Mouse (Mus musculus): ENCODE measurements around the gene Il18. TPM values are rescaled to one million over a fixed set of nuclear protein-coding genes. Genes with fewer than 3 reads are reported as not detected.
"Not testable (repeated sequence)": the region's sequence is repeated elsewhere in the genome, so short reads cannot be mapped to it uniquely, and the experiment has no call there.

Il18 gene
- polyA plus RNA-seq, 1 experiment from 2014 or later: 6.6 TPM

- H3K27me3 ChIP-seq: no peaks in the 10 kb centered on the region
- WGBS: under 1% methylated on average over 75 of the region's 81 CpGs
- peak within 1 kb of the TSS; percentile 59 for H3K4me2 ChIP-seq
- peaks cover 31% of the 10 kb centered on the region for H3K36me3 ChIP-seq
- H3K9me3 ChIP-seq: no peaks in the 10 kb centered on the region
- peak within 1 kb of the TSS; percentile 100 for H3K4me3 ChIP-seq
- peak within 1 kb of the TSS; percentile 99 for H3K9ac ChIP-seq
- H3K27ac ChIP-seq: peak within 1 kb of the TSS; percentile 96
- peak; percentile 90 for ATAC-seq (ENCODE audit: insufficient number of reproducible peaks, low FRiP score, low TSS enrichment, low read depth)
- H3K4me1 ChIP-seq: peaks cover 11% of the 10 kb centered on the region
Observed at GRCm38 (mm10) chr9:50616766-50617603, 62.4 kb downstream of the Il18 start, which contains the start of the genes Pih1d2 and Nkapd1. Pih1d2 (plus strand) TSS chr9:50617321. Nkapd1 (minus strand) TSS chr9:50617464.

- no peak for ATAC-seq (ENCODE audit: insufficient number of reproducible peaks, low FRiP score, low TSS enrichment, low read depth)
- Histone ChIP-seq H3K36me3 (peaks cover 23% of the 10 kb centered on the region), H3K9me3 (no peaks in the 10 kb centered on the region), H3K27me3 (no peaks in the 10 kb centered on the region), H3K4me1 (peaks cover 11% of the 10 kb centered on the region), H3K4me2 (peak overlapping the region; percentile 59), H3K9ac (no peak overlapping the region), H3K27ac (no peak overlapping the region), H3K4me3 (peak overlapping the region; percentile 100)
- 63% methylated on average over 9 of the region's 9 CpGs for WGBS
Observed at GRCm38 (mm10) chr9:50617794-50618330, 63.2 kb downstream of the Il18 start.

- WGBS: 87% methylated on average over 6 of the region's 8 CpGs
- H3K4me2 ChIP-seq; H3K9ac ChIP-seq; H3K27ac ChIP-seq; H3K4me3 ChIP-seq; H3K9me3 ChIP-seq; ATAC-seq (ENCODE audit: insufficient number of reproducible peaks, low FRiP score, low TSS enrichment, low read depth); H3K27me3 ChIP-seq; H3K4me1 ChIP-seq: not testable (repeated sequence)
- peaks cover 30% of the 10 kb centered on the region for H3K36me3 ChIP-seq
Observed at GRCm38 (mm10) chr9:50630903-50631302, 76.3 kb downstream of the Il18 start.

Other genes with a start within 250 kb of the Il18 start
- 253 and 322 TPM in 2 replicates for gene Rpl10-ps3, start 209.9 kb upstream of the Il18 start, polyA plus RNA-seq (2015; fragmentation: Nextera tagmentation; extraction: Ambion mirVana)
- 9.5 and 10.4 TPM in 2 replicates for gene Plet1, start 60.3 kb upstream of the Il18 start, polyA plus RNA-seq (2015; fragmentation: Nextera tagmentation; extraction: Ambion mirVana)
- gene Pts, start 26.1 kb upstream of the Il18 start, polyA plus RNA-seq (2015; fragmentation: Nextera tagmentation; extraction: Ambion mirVana): 66.8 and 70.1 TPM in 2 replicates
- gene Bco2, start 354 bp downstream of the Il18 start, polyA plus RNA-seq (2015; fragmentation: Nextera tagmentation; extraction: Ambion mirVana): 0.19 and 0.49 TPM in 2 replicates
- not detected in 2 replicates for gene Tex12, start 6.5 kb downstream of the Il18 start, polyA plus RNA-seq (2015; fragmentation: Nextera tagmentation; extraction: Ambion mirVana)
- gene Sdhd, start 49.0 kb downstream of the Il18 start, polyA plus RNA-seq (2015; fragmentation: Nextera tagmentation; extraction: Ambion mirVana): 234 and 278 TPM in 2 replicates
- gene Timm8b, start 49.1 kb downstream of the Il18 start, polyA plus RNA-seq (2015; fragmentation: Nextera tagmentation; extraction: Ambion mirVana): 162 and 189 TPM in 2 replicates
- gene Pih1d2, start 62.5 kb downstream of the Il18 start, polyA plus RNA-seq (2015; fragmentation: Nextera tagmentation; extraction: Ambion mirVana): 2.6 and 2.8 TPM in 2 replicates
- 17.2 and 22.2 TPM in 2 replicates for gene Nkapd1, start 62.6 kb downstream of the Il18 start, polyA plus RNA-seq (2015; fragmentation: Nextera tagmentation; extraction: Ambion mirVana)
- gene Dlat, start 105.0 kb downstream of the Il18 start, polyA plus RNA-seq (2015; fragmentation: Nextera tagmentation; extraction: Ambion mirVana): 47.7 and 51.6 TPM in 2 replicates
- gene Dixdc1, start 184.7 kb downstream of the Il18 start, polyA plus RNA-seq (2015; fragmentation: Nextera tagmentation; extraction: Ambion mirVana): 13.9 and 14.1 TPM in 2 replicates
- 5.6 and 6.7 TPM in 2 replicates for gene 2310030G06Rik, start 191.7 kb downstream of the Il18 start, polyA plus RNA-seq (2015; fragmentation: Nextera tagmentation; extraction: Ambion mirVana)
- 123 and 265 TPM in 2 replicates for gene Cryab, start 196.5 kb downstream of the Il18 start, polyA plus RNA-seq (2015; fragmentation: Nextera tagmentation; extraction: Ambion mirVana)
- gene Hspb2, start 197.5 kb downstream of the Il18 start, polyA plus RNA-seq (2015; fragmentation: Nextera tagmentation; extraction: Ambion mirVana): 39.0 and 104 TPM in 2 replicates
- 9.3 TPM in 2 replicates for gene Fdxacb1, start 213.4 kb downstream of the Il18 start, polyA plus RNA-seq (2015; fragmentation: Nextera tagmentation; extraction: Ambion mirVana)
- 34.9 and 35.6 TPM in 2 replicates for gene Alg9, start 220.2 kb downstream of the Il18 start, polyA plus RNA-seq (2015; fragmentation: Nextera tagmentation; extraction: Ambion mirVana)
- gene 1110032A03Rik, start 220.7 kb downstream of the Il18 start, polyA plus RNA-seq (2015; fragmentation: Nextera tagmentation; extraction: Ambion mirVana): 24.2 and 30.2 TPM in 2 replicates